Mouse (Mus musculus) intestine, postnatal 0 days (tissue): Measurements from ENCODE around the gene B3gnt2. TPM values are rescaled to one million over a fixed set of nuclear protein-coding genes. Genes with fewer than 3 reads are reported as not detected.
"Not testable (repeated sequence)": the region's sequence is repeated elsewhere in the genome, so short reads cannot be mapped to it uniquely, and the experiment has no call there.

Source experiments
- ATAC-seq: fragments of 200-750 bp; cut with Nextera tagmentation; 2 replicates; pipeline ENCODE4 v1.8.0; 2017; ENCODE audit warnings: mild to moderate bottlenecking, moderate TSS enrichment, moderate library complexity
- H3K27ac ChIP-seq: fragments of 300-500 bp; sonication (generic); 2 replicates; pipeline ENCODE4 v1.5.1; 2014; ENCODE audit warnings: mild to moderate bottlenecking, low read depth, low read length, moderate library complexity
- H3K27me3 ChIP-seq: fragments of 300-500 bp; sonication (generic); replicated peaks from 2 replicates; pipeline ENCODE4 v1.6.1; 2014; ENCODE audit warnings: low read length, mixed read lengths; ENCODE audit not compliant: control insufficient read depth, insufficient read depth
- H3K36me3 ChIP-seq: fragments of 300-500 bp; sonication (generic); 2 replicates; pipeline ENCODE4 v1.6.1; 2014; ENCODE audit warnings: mild to moderate bottlenecking, moderate library complexity; ENCODE audit not compliant: control insufficient read depth, insufficient read depth
- H3K4me1 ChIP-seq: fragments of 300-500 bp; sonication (generic); replicated peaks from 2 replicates; pipeline ENCODE4 v1.6.1; 2014; ENCODE audit warnings: antibody characterized with exemption, low read length, mixed read lengths; ENCODE audit not compliant: control insufficient read depth, insufficient read depth
- H3K4me2 ChIP-seq: fragments of 300-500 bp; sonication (generic); replicated peaks from 2 replicates; pipeline ENCODE4 v1.6.1; 2014; ENCODE audit warnings: low read depth, mild to moderate bottlenecking, moderate library complexity
- H3K4me3 ChIP-seq: fragments of 300-500 bp; sonication (generic); 2 replicates; pipeline ENCODE4 v1.5.1; 2014; ENCODE audit warnings: low read depth, low read length
- H3K9ac ChIP-seq: fragments of 300-500 bp; sonication (generic); 2 replicates; pipeline ENCODE4 v1.6.1; 2014; ENCODE audit warnings: mild to moderate bottlenecking, low read depth, low read length
- H3K9me3 ChIP-seq: fragments of 300-500 bp; sonication (generic); 2 replicates; pipeline ENCODE4 v1.6.1; 2016; ENCODE audit warnings: mixed run types; ENCODE audit not compliant: control insufficient read depth
- CTCF ChIP-seq: sonication (generic); IDR thresholded peaks from 2 replicates; pipeline ENCODE4 v1.5.1; 2016; ENCODE audit warnings: low read depth, mild to moderate bottlenecking, control low read depth, antibody characterized with exemption, moderate library complexity
- WGBS: fragments of 180-500 bp; shearing (Covaris S2); extraction: QIAGEN DNeasy Blood & Tissue Kit; methylation state at CpG from one replicate; pipeline ENCODE4 v1.1.7; 2014; 5-methylcytosine and 5-hydroxymethylcytosine counted together
- polyA plus RNA-seq: library from polyadenylated mRNA; unstranded; fragments of >200 nt; fragmentation: Nextera tagmentation; extraction: Ambion mirVana; gene quantifications from 2 replicates; pipeline ENCODE4 v1.2.1, GENCODE M21; 2015

Gene B3gnt2
- polyA plus RNA-seq, 1 experiment from 2014 or later: 15.1 TPM

GRCm38 (mm10) chr11:22743561-22744269 lies 117.0 kb downstream of the B3gnt2 start:
- Histone ChIP-seq H3K4me2 (no peak overlapping the region), H3K4me1 (no peaks in the 10 kb centered on the region), H3K27me3 (no peaks in the 10 kb centered on the region), H3K9me3 (no peaks in the 10 kb centered on the region), H3K4me3 (no peak overlapping the region), H3K36me3 (no peaks in the 10 kb centered on the region), H3K9ac (no peak overlapping the region), H3K27ac (no peak overlapping the region)
- ATAC-seq: no peak
- 82% methylated on average over 5 of the region's 5 CpGs for WGBS
- no peak for TF ChIP-seq CTCF

- no peaks in the 10 kb centered on the region for H3K36me3 ChIP-seq
- no peaks in the 10 kb centered on the region for H3K9me3 ChIP-seq
- no peak overlapping the region for H3K27ac ChIP-seq
- 72% methylated on average over 7 of the region's 7 CpGs for WGBS
- no peaks in the 10 kb centered on the region for H3K4me1 ChIP-seq
- no peak overlapping the region for H3K4me3 ChIP-seq
- ATAC-seq: no peak
- H3K4me2 ChIP-seq: no peak overlapping the region
- no peaks in the 10 kb centered on the region for H3K27me3 ChIP-seq
- H3K9ac ChIP-seq: no peak overlapping the region
- TF ChIP-seq CTCF: no peak
Measured at GRCm38 (mm10) chr11:22741998-22742626, 118.6 kb downstream of the B3gnt2 start.

GRCm38 (mm10) chr11:22741436-22741835 lies 119.3 kb downstream of the B3gnt2 start:
- no peaks in the 10 kb centered on the region for H3K36me3 ChIP-seq
- no peaks in the 10 kb centered on the region for H3K27me3 ChIP-seq
- H3K4me3 ChIP-seq: no peak overlapping the region
- H3K9me3 ChIP-seq: no peaks in the 10 kb centered on the region
- no peak overlapping the region for H3K4me2 ChIP-seq
- 56% methylated on average over 3 of the region's 3 CpGs for WGBS
- ATAC-seq: no peak
- H3K9ac ChIP-seq: no peak overlapping the region
- H3K27ac ChIP-seq: no peak overlapping the region
- H3K4me1 ChIP-seq: no peaks in the 10 kb centered on the region
- TF ChIP-seq CTCF: no peak

- no peak overlapping the region for H3K4me3 ChIP-seq
- WGBS: 45% methylated on average over 5 of the region's 5 CpGs
- no peaks in the 10 kb centered on the region for H3K27me3 ChIP-seq
- H3K4me2 ChIP-seq: no peak overlapping the region
- H3K27ac ChIP-seq: peak overlapping the region; percentile 66
- TF ChIP-seq CTCF: no peak
- no peaks in the 10 kb centered on the region for H3K9me3 ChIP-seq
- no peak overlapping the region for H3K9ac ChIP-seq
- H3K4me1 ChIP-seq: no peaks in the 10 kb centered on the region
- no peaks in the 10 kb centered on the region for H3K36me3 ChIP-seq
- peak; percentile 86 for ATAC-seq
Measured at GRCm38 (mm10) chr11:22739497-22740288, 121.1 kb downstream of the B3gnt2 start.

- no peak overlapping the region for H3K27ac ChIP-seq
- no peak overlapping the region for H3K4me3 ChIP-seq
- H3K4me1 ChIP-seq: no peaks in the 10 kb centered on the region
- H3K4me2 ChIP-seq: no peak overlapping the region
- H3K27me3 ChIP-seq: no peaks in the 10 kb centered on the region
- H3K9me3 ChIP-seq: no peaks in the 10 kb centered on the region
- no peak for ATAC-seq
- no peak overlapping the region for H3K9ac ChIP-seq
- H3K36me3 ChIP-seq: no peaks in the 10 kb centered on the region
- 81% methylated on average over 7 of the region's 7 CpGs for WGBS
- no peak for TF ChIP-seq CTCF
Measured at GRCm38 (mm10) chr11:22736521-22737225, 124.1 kb downstream of the B3gnt2 start.

- not testable (repeated sequence) for H3K27me3 ChIP-seq, H3K36me3 ChIP-seq, H3K4me3 ChIP-seq, H3K4me1 ChIP-seq, H3K9ac ChIP-seq, H3K27ac ChIP-seq, H3K9me3 ChIP-seq, H3K4me2 ChIP-seq
- 25% methylated on average over 5 of the region's 5 CpGs for WGBS
- peak; percentile 64 for ATAC-seq
Measured at GRCm38 (mm10) chr11:22735128-22735527, 125.6 kb downstream of the B3gnt2 start.
